Mouse (Mus musculus): ENCODE results near the gene Best1.

- no peak for TF ChIP-seq CTCF (IDR thresholded peaks at IDR 0.05; ENCODE audit: control insufficient read depth, insufficient read depth, insufficient read length)
- no peak for TF ChIP-seq USF1 (IDR thresholded peaks at IDR 0.05; ENCODE audit: low read depth)
- no peak for TF ChIP-seq MYOG (IDR thresholded peaks at IDR 0.05; ENCODE audit: control insufficient read depth, extremely low read depth, insufficient read length)
- TF ChIP-seq CEBPB (IDR thresholded peaks at IDR 0.05; ENCODE audit: low read depth): no peak
- TF ChIP-seq FOSL1 (IDR thresholded peaks at IDR 0.05; ENCODE audit: insufficient read depth, low read length, poor library complexity, severe bottlenecking): no peak
- no peak for TF ChIP-seq MAX (IDR thresholded peaks at IDR 0.05)
- no peak for TF ChIP-seq MYOD1 (IDR thresholded peaks at IDR 0.05; ENCODE audit: control insufficient read depth, insufficient read length, low read depth)
These were observed 36.9 kb upstream of the Best1 start for GRCm38 (mm10) chr19:10038364-10038763.

Data from C2C12 (cell line).